Mouse (Mus musculus) left cerebral cortex, postnatal 10 days (tissue): Measurements from ENCODE around the gene Eno4. TPM values are rescaled to one million over a fixed set of nuclear protein-coding genes. Genes with fewer than 3 reads are reported as not detected.
A peak's percentile ranks its signal among the peaks of the same experiment; 100 is the strongest.

ENCODE experiments used
- DNase-seq, 2 experiments: peaks; one replicate each; pipeline ENCODE4 v3.0.0; 2021 to 2022; ENCODE audit warnings: low spot score in 2 of 2, mixed read lengths in 1 of 2; ENCODE audit errors: extremely low spot score in 1 of 2
- intact Hi-C: fragments of 180-260 bp; cut with DNase I; formaldehyde crosslinking; loops from one replicate; pipeline ENCODE4 v1.15.1; 2025
- microRNA-seq: library from miRNA; unstranded; fragments of <30 nt; microRNA quantifications from one replicate; pipeline ENCODE4 v1.2.0, GENCODE M21; 2022
- total RNA-seq, 2 experiments: library from RNA; stranded (reverse); gene quantifications; 2 replicates each; pipeline ENCODE4 v1.2.3; 2021

The Eno4 gene
- total RNA-seq, 2 experiments from 2014 or later, result 1.2 to 1.5 TPM

DNA sequence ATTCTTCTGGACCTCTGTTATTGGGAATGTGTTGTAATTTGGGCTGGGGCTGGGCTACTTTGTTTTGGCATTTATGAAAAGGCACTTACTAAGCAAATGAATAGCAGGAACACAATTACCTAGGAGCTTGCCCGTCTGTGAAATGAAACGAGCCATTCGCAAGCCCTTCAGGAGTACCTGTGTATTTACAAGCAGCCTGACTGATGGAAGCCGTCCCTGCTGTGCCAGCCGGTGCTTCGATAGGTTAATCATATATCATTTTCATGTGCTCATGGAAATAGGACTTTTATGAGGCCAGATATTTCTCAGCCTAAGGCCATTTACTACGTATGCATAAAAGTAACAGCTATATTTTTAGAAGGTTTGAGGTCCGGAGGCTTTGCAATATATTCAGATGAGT, 19.8 kb downstream of the Eno4 start:
- DNase-seq, result no peak
- intact Hi-C loops, result no loop called here

DNA sequence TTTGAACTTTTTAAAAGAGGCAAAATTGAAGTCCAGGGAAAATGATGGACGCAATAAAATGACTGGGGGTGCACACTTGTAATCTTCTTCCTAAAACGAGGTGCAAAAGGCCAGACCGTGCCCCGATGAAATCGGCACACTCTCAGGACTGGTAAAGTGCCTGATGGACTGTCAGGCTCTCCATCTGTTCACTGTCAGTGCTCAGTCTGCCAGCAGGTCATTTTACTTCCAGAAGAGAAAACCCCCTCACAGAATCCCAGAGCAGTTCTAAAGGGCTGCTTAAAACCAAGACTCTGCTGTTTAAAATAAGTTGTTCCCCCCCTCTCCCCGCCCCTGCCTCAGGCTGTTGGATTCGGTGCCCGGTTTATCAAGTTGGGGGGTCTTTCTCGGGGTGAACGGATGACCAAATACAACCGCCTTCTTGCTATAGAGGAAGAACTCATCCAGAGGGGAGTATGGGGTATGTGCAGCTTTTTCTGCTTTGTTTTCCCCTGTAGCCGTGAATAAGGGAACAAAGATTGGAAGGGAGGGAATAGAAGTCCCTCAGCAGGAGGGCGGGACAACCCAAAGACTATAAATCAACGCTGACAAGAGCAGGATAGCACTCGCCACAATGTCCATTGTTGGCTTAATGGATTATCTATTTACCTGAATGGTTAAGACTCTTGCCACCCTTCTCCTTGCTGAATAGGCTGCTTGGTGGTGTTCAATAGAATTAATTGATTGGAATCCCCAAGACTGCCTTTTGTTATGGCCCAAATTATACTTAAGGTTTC, 25.7 kb downstream of the Eno4 start:
- intact Hi-C loops, result no loop called here
- DNase-seq, result no peak

DNA sequence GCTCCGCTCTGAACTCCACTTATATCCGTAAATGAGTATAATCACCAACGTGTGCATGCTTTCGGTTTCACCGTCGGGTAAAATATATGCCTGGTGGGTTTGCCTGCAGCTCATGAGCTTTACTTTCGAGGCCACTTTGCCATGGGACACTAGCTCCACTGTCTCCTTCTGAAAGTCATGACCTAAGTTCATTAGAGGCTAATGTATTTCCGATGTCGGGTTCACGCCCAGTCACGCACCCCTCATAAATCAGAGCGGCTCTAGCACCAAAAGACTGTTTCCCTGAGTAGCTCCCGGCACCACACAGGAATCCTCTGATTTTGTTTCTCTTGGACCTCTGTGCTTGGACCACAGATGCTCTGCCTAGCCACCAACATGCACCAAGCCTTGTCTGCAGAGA, 27.6 kb downstream of the Eno4 start:
- intact Hi-C loops, result no loop called here
- no peak for DNase-seq

DNA sequence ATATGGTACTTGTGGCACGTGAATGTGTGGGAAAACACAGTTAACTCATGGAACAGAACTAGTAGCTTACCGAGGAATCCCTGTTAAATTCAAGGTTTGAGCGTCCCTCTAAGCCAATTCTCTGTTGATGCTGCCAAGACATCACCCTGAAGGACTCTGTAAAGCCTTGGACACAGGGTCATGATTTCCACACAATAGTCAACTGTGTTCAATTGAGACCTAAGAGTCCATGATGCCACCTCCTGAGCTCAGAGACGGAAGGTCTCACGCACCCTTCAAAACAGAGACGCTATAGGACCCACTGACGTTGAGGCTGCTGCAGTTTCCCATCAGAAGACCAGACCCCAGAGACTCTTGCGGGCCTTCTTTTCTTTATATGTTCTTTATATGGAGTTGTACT, 30.9 kb downstream of the Eno4 start:
- DNase-seq, result no peak
- intact Hi-C loops, result no loop called here

DNA sequence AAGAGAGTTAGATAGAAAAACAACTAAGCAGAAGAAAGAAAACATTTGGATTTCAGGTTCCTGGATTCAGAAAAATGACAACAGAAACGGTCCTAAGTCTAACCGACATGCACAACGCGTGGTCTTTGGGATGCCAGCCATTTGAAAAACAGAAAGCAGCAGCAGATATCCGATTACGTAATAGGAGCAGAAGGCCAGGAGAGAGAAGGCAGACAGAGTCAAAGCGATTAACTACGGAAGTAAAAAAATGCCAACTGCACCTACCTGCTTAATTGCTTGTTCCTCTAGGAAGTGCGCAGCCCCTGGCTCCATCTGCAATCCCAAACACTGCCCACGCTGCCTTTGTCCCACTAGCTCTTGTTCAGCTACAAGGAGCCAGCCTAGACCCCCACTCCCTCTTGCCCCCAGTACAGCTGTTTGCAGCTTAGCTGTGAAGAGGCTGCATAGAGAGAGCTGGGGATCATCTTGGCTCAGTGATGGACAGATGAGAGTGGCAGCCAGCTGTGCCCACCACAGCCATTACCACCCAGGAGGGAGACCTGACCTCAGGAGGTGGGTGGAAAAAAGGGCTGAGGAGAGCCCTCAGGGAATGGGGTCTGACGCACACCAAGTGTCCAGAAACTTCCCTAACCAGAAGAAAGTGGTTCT, 32.1 kb downstream of the Eno4 start:
- intact Hi-C loops, result no loop called here
- DNase-seq, result no peak

DNA sequence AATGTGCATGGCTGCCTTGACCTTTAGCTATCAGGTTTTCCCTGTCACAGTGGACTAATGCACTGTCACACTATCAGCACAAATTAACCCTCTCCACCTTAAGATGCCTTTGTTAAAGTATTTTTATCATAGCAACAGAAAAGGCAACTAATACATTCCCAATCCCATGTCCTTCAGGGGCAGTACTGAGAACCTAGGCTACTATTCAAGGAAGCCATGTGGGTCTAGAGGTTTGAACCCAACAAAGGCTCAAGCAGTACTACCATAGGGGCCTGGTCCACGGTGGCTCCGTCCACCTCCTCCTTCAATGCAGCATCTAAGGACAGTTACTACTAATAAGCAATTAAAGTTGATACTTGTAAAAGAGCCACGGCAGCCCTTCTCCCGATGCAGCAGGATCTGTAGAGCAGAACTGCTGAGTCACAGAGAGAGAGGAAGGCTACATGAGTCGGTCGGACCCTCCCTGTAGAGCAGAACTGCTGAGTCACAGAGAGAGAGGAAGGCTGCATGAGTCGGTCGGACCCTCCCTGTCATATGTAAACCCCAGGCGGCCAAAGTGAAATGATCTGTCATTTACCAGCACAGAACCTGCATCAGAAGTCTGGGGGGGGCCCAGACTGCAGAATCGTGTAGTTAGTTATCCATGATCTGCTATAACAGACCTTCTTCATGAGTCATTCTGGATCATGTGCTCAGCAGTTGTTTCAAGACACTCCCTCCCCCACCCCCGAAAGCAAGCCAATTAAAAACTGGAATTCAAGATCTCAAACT, 35.4 kb downstream of the Eno4 start:
- DNase-seq, result peak in 1 of 2 experiments; percentile 5
- intact Hi-C loops, result no loop called here

DNA sequence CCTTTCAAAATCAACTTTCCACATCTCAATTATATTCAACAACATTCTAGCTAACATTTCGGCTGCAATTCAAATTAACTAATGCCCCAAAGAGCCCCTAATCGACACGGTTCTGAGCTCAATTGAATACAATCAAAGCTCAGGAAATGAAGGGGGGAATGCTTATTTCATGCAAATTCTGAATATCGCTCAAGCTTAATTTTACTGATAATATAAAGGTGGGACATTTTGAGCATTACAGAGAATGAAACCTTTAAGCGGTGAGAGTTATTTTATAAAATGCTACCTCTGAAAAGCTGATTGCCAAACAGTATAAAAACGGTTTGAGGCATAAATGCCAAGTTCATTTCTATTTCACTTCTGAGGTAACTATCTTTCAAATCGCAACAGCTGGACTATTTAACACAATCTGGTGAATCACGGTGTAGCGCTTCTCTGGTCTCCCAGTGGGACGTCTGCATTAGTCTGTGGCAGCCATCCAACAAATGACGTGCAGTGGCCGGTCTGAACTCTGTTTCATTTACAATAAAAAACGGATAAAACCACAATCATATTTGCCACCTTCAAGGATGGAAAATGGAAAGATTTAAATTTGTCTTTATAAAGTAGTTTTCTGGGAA, 36.3 kb downstream of the Eno4 start:
- intact Hi-C loops, result no loop called here
- DNase-seq, result peak; percentile 8 to 44

DNA sequence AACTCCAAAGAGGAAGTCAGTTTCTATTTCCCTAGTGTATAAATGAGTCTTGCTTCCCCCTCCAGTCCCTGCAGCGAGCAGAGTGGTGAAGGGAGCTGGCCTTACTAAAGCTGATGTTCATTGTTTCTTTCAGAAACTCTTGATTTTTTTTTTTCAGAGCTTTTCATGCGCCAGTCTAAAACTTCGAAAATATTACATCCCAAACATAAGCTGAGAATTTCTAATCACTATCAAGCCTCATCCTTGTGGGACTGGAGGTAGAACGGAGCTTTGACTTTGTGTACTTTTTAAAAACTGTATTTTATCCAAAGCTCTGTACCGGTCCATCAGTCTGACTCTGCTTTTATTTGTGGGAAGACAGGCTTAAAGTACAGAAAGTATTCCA, 36.8 kb downstream of the Eno4 start:
- intact Hi-C loops, result no loop called here
- no peak for DNase-seq

DNA sequence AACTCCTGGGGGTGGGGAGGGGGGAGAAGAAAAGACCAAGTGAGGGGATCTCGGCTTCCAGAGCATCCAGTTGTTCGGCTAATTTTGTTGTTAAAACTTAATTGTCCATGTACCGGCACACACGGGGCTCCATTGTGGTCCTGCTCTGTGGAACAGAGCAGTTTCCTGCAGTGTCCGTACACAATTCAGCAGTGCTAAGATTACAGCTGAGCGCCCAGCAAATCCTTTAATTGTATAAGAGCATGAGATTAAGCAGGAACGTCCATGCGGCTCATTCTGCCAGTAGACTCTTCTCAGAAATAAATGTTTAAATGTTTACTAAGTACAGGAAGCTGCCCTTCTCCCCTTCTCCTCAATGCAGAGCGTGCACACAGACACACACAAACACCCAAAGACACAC, 38.3 kb downstream of the Eno4 start:
- no peak for DNase-seq
- intact Hi-C loops, result no loop called here

DNA sequence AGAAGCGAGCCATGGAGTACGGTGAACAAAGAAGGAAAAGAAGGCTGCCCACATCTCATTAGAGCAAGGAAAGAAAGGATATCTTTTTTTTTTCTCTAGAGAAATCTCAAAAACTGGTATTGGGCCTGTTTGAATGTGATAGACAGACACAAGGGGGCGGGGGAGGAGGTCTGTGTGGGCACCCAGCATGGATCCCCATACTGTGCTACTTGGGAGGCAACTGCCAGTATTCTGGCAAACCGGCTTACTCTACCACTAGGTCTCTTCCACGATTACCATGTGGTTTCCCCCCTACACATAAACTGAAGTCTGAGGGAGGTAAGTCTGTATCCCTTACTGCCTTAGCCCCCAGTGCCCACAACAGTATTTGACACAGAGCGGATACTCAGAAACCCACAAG, 59.6 kb downstream of the Eno4 start:
- intact Hi-C loops, result no loop called here
- no peak for DNase-seq

DNA sequence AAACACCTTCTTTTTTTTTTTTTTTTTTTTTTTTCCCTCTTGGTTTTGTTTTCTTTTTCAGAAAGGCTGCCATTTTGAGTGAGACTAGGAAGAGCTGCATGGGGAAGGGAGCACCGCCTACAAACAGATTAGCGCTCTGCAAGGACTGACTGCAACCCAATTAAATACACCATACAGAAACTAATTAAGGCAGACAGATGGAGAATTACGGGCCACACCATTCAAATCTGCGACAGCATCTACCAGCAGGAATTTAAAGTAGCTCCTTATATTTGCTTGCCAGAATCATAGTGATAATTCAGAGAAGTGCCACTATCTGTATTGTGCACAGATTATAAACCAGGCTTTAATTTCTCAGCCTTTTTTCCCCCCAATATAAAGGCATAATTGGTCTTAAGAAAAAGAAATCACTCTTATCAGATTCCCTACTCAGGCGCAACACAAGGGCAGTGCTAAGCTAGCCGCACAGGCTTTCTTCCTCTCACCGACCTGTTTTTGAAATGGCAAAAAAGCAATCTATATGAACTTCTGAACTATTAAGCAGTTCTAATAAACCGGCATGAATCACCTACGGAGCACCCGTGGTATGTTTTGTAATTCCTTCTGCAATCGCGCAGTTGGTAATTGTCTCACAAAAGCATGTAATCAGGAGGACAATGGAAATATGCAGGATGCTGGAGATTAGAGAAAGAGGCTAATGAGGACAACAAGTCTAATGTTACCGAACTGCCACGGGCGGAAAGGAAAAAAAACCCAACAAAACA, 63.5 kb downstream of the Eno4 start:
- intact Hi-C loops, result no loop called here
- DNase-seq, result peak in 1 of 2 experiments; percentile 35

DNA sequence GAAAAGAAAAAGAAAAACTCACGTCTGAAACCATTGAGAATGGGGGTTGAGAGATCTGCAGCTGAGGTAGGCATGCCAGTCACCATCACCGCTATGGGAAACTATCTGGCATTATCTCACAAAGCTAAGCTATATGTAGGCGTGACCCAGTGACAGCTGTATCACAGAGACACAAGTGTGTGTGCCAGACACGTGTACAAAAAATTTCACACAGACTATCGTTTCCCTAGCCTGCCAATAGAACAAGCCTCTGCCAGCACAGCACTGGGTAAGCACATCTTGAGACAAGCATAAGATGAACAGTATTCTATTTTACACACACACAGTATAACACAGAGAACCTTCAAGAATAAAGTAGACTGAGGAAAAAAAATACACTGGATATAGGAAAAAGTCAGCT, 67.6 kb downstream of the Eno4 start:
- intact Hi-C loops, result no loop called here
- no peak for DNase-seq

Small RNA genes within 50 kb of the gene (microRNA-seq; reads per million reads assigned to microRNA genes)
- 3.7 reads per million, percentile 9 among the genes with 10 or more reads in this experiment for gene Mir3086

Other genes with a start within 250 kb of the Eno4 start
- gene Pnliprp1, start 214.5 kb upstream of the Eno4 start, total RNA-seq, result not detected
- not detected for gene Pnliprp2, start 183.7 kb upstream of the Eno4 start, total RNA-seq
- gene 1700019N19Rik, start 149.0 kb upstream of the Eno4 start, total RNA-seq, result not detected
- gene Hspa12a, start 229 bp downstream of the Eno4 start, total RNA-seq, result 100 to 1,000 TPM; 186 to 192 TPM
- 10 to 100 TPM; 77.1 to 88.1 TPM for gene Shtn1, start 132.7 kb downstream of the Eno4 start, total RNA-seq
- 1 to 10 TPM; 1.5 to 2.1 TPM for gene Vax1, start 226.6 kb downstream of the Eno4 start, total RNA-seq